Mouse (Mus musculus): ENCODE measurements at regions not wholly inside any gene's neighbourhood (a gene's known extent, or its start where the extent isn't known, plus 50 kb on each side); places are given as distances from the start of the nearest gene placed in this dataset.
"Not testable (repeated sequence)": the region's sequence is repeated elsewhere in the genome, so short reads cannot be mapped to it uniquely, and the experiment has no call there.

GRCm38 (mm10) chr13:7967886-7968285 is 234.8 kb upstream of the Adarb2 start:
- DNase-seq (ENCODE audit: low spot score in 2 of 2) = no peak

GRCm38 (mm10) chr13:7994198-7994597 is 208.5 kb upstream of the Adarb2 start:
- peak in 1 of 2 experiments; percentile 7 for DNase-seq (ENCODE audit: low spot score in 2 of 2)

- not testable (repeated sequence) for DNase-seq (ENCODE audit: low spot score in 2 of 2)
These were observed 172.6 kb upstream of the Adarb2 start for GRCm38 (mm10) chr13:8030096-8030495.

- DNase-seq (ENCODE audit: low spot score in 2 of 2) = no peak
These were observed 151.7 kb upstream of the Adarb2 start for GRCm38 (mm10) chr13:8050930-8051495.

GRCm38 (mm10) chr13:8056122-8056818 is 146.4 kb upstream of the Adarb2 start:
- DNase-seq (ENCODE audit: low spot score in 2 of 2) = peak; percentile 8 to 14

GRCm38 (mm10) chr13:8087154-8087553 is 115.5 kb upstream of the Adarb2 start:
- no peak for DNase-seq (ENCODE audit: low spot score in 2 of 2)

GRCm38 (mm10) chr13:8089519-8089918 is 113.1 kb upstream of the Adarb2 start:
- DNase-seq (ENCODE audit: low spot score in 2 of 2) = no peak

- no peak for DNase-seq (ENCODE audit: low spot score in 2 of 2)
These were observed 94.0 kb upstream of the Adarb2 start for GRCm38 (mm10) chr13:8108701-8109100.

- DNase-seq (ENCODE audit: low spot score in 2 of 2) = no peak
These were observed 89.7 kb upstream of the Adarb2 start for GRCm38 (mm10) chr13:8112953-8113352.

GRCm38 (mm10) chr13:8119013-8119412 is 83.7 kb upstream of the Adarb2 start:
- no peak for DNase-seq (ENCODE audit: low spot score in 2 of 2)

- DNase-seq (ENCODE audit: low spot score in 2 of 2) = no peak
These were observed 82.7 kb upstream of the Adarb2 start for GRCm38 (mm10) chr13:8119986-8120385.

- DNase-seq (ENCODE audit: low spot score in 2 of 2) = no peak
These were observed 67.9 kb upstream of the Adarb2 start for GRCm38 (mm10) chr13:8134764-8135163.

- DNase-seq (ENCODE audit: low spot score in 2 of 2) = no peak
These were observed 63.3 kb upstream of the Adarb2 start for GRCm38 (mm10) chr13:8139396-8139795.

- no peak for DNase-seq (ENCODE audit: low spot score in 2 of 2)
These were observed 50.5 kb upstream of the Adarb2 start for GRCm38 (mm10) chr13:8152168-8152567.

Data from frontal cortex, postnatal 10 days (tissue).